Mouse (Mus musculus) adrenal gland, postnatal 10 days (tissue): ENCODE measurements around the gene Crip2. TPM values are rescaled to one million over a fixed set of nuclear protein-coding genes. Genes with fewer than 3 reads are reported as not detected.

Source experiments
- DNase-seq: peaks from one replicate; pipeline ENCODE4 v3.0.0; 2021; ENCODE audit warnings: mixed read lengths
- total RNA-seq, 2 experiments: library from RNA; stranded (reverse); gene quantifications; 2 replicates each; pipeline ENCODE4 v1.2.3; 2021

The Crip2 gene
- total RNA-seq, 2 experiments from 2014 or later: 184 to 199 TPM

- no peak for DNase-seq
These were observed 37.1 kb downstream of the Crip2 start for GRCm38 (mm10) chr12:113176960-113177725.

- peak; percentile 21 for DNase-seq
These were observed 41.0 kb downstream of the Crip2 start for GRCm38 (mm10) chr12:113181020-113181419.

DNA sequence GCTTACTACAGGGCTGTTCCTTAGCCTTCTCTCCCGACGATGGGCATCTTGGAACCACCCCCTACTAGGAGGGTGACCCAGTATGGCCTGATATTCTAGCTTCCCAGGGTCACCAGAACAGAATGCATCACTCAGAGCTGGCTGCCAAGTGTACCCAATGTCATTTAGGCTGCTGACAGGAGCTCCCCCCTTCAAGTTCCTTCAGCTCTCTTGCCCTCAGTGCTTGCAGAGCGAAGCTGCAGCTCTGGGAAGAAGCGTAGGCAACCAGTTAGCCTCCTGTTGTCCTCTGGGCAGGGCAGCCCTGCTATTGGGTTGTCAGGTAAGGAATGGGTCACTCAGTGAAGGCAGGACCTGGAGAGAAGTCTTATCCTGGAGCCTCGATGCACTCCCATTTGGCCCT is 44.9 kb downstream of the Crip2 start:
- no peak for DNase-seq

DNA sequence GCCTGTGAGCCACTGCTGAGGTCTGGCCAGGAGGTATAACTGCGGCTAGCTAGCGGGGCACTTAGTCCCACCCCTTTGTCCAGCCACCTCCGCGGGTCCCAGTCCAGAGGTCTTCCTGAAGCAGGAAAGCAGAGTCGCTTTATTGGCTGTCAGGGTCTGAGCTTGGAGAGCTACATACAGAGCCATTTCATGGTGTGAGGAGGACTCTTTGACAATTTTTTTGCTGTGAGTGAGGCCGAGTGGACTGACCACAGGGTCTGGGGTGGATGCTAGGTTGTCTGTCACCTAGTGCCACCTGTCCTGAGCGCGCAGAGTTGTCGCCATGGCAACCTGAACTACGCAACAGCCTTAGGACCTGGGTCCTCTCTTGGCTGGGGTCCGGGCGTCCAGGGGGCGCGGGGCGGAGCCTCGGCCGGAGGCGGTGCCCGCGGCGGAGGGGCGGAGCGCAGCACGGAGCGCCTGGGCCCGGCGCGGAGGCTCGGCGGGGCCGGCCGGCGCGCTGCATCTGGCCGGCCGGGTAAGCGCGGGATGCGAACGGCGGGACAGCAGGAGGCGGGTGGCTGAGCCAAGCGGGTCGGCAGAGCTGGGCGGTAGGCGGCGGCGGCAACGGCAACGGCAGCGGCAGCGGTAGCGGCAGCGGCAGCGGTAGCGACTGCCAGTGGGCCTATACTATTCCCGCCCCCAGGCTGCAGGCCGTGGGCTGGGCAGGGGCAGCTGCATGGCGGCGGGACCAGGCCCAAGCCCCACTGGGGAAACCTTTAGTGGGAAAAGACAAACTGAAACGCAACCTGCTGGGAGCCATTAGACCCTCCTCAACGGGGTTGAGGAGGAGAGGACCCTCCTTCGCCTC is 45.6 kb downstream of the Crip2 start, which contains the start of gene Tmem121:
Gene Tmem121 (plus strand): TSS at position 489 of the 850 bp plus-strand sequence.
- peak; percentile 41 for DNase-seq

- no peak for DNase-seq
These were observed 46.4 kb downstream of the Crip2 start for GRCm38 (mm10) chr12:113186326-113187010.

DNA sequence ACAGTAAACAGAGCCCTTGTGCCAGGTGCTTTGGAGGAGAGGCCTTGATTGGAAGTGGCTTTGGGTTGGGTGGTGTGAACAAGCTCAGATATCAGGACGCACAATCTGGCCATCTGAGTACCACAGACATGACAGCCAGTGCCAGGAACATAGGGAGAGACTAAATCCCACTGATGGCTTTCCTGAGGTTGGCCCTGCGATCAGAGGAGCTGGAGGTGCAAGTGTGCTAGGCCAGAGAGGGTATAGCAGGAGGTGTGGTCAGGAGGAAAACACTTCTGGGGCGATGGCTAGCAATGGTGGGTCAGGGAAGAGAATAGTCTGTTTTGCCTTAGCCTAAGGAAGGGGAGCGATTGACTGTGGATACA is 47.0 kb downstream of the Crip2 start:
- no peak for DNase-seq

GRCm38 (mm10) chr12:113187584-113188295 is 47.7 kb downstream of the Crip2 start:
- peak; percentile 90 for DNase-seq

DNA sequence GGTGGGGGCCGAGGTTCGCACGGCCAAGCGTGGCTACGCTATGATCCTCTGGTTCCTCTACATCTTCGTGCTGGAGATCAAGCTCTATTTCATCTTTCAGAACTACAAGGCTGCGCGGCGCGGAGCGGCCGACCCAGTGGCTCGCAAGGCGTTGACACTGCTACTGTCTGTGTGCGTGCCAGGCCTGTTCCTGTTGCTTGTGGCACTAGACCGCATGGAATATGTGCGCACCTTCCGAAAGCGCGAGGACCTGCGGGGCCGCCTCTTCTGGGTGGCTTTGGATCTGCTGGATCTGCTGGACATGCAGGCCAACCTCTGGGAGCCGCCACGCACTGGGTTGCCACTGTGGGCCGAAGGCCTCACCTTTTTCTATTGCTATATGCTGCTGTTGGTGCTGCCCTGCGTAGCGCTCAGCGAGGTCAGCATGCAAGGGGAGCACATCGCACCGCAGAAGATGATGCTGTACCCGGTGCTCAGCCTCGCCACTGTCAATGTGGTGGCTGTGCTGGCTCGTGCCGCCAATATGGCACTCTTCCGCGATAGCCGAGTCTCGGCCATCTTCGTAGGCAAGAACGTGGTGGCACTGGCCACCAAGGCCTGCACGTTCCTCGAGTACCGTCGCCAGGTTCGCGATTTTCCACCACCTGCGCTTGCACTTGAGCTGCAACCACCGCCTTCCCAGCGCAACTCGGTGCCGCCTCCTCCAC is 48.5 kb downstream of the Crip2 start:
- DNase-seq: no peak

DNA sequence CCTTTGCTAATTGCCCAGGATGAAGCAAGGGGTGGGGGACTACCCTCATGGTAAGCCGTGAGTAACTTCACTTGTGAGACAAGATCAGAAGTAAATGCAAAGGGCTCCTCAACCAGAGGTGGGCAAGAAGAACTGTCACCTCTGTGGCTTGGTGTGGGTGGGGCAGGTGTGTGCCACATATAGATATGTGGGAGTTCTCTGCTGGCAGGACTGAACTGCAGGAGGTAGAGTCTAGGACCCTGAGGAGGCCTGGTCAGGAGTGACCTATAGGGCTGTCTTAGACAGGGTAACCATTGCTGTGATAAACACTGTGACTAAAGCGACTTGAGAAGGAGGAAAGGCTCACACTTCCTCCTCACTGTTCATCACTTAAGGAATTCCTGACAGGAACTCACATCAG is 53.4 kb downstream of the Crip2 start:
- no peak for DNase-seq

Other genes with a start within 250 kb of the Crip2 start
- gene Jag2, start 210.5 kb upstream of the Crip2 start, total RNA-seq: 10 to 100 TPM; 13.2 to 23.1 TPM
- gene Nudt14, start 198.1 kb upstream of the Crip2 start, total RNA-seq: 10 to 100 TPM; 46.9 to 50.2 TPM
- 10 to 100 TPM; 16.9 to 28.1 TPM for gene Btbd6, start 163.8 kb upstream of the Crip2 start, total RNA-seq
- 10 to 100 TPM; 40.1 to 55.3 TPM for gene Brf1, start 139.5 kb upstream of the Crip2 start, total RNA-seq
- gene Pacs2, start 125.7 kb upstream of the Crip2 start, total RNA-seq: 10 to 100 TPM; 30.3 to 37.1 TPM
- not detected for gene Tex22, start 65.7 kb upstream of the Crip2 start, total RNA-seq
- gene Mta1, start 42.0 kb upstream of the Crip2 start, total RNA-seq: 10 to 100 TPM; 78.1 to 85.9 TPM
- 100 to 1,000 TPM; 151 to 176 TPM for gene Crip1, start 6.1 kb downstream of the Crip2 start, total RNA-seq
- gene Tedc1, start 16.2 kb downstream of the Crip2 start, total RNA-seq: 1 to 10 TPM; 3.1 to 5.4 TPM
- 1 to 10 TPM; 3.0 to 3.1 TPM for gene Tmem121, start 45.7 kb downstream of the Crip2 start, total RNA-seq